Mouse (Mus musculus): ENCODE measurements around the gene Bicd2. TPM values are rescaled to one million over a fixed set of nuclear protein-coding genes. Genes with fewer than 3 reads are reported as not detected.
A peak's percentile ranks its signal among the peaks of the same experiment; 100 is the strongest.
"Not testable (repeated sequence)": the region's sequence is repeated elsewhere in the genome, so short reads cannot be mapped to it uniquely, and the experiment has no call there.

Gene Bicd2
- polyA plus RNA-seq, 1 experiment from 2014 or later, result 28.3 TPM

GRCm38 (mm10) chr13:49367657-49368440, 26.5 kb downstream of the Bicd2 start:
- H3K4me1 ChIP-seq, result peaks cover 24% of the 10 kb centered on the region
- H3K9me3 ChIP-seq (replicated peaks), result no peaks in the 10 kb centered on the region
- H3K36me3 ChIP-seq, result peaks cover 29% of the 10 kb centered on the region
- no peak overlapping the region for H3K27ac ChIP-seq (replicated peaks)
- H3K4me2 ChIP-seq, result no peak overlapping the region
- no peak overlapping the region for H3K9ac ChIP-seq (replicated peaks)
- no peaks in the 10 kb centered on the region for H3K27me3 ChIP-seq (replicated peaks)
- WGBS, result 85% methylated on average over 4 of the region's 4 CpGs
- ATAC-seq (ENCODE audit: low FRiP score), result no peak
- no peak overlapping the region for H3K4me3 ChIP-seq (replicated peaks)

- no peak overlapping the region for H3K4me2 ChIP-seq
- no peak overlapping the region for H3K27ac ChIP-seq (replicated peaks)
- no peak for ATAC-seq (ENCODE audit: low FRiP score)
- no peaks in the 10 kb centered on the region for H3K9me3 ChIP-seq (replicated peaks)
- WGBS, result 95% methylated on average over 10 of the region's 10 CpGs
- no peak overlapping the region for H3K9ac ChIP-seq (replicated peaks)
- H3K36me3 ChIP-seq, result peaks cover 29% of the 10 kb centered on the region
- H3K4me3 ChIP-seq (replicated peaks), result no peak overlapping the region
- H3K27me3 ChIP-seq (replicated peaks), result no peaks in the 10 kb centered on the region
- H3K4me1 ChIP-seq, result peaks cover 17% of the 10 kb centered on the region
These were observed 28.0 kb downstream of the Bicd2 start for GRCm38 (mm10) chr13:49369404-49369803.

GRCm38 (mm10) chr13:49370216-49370615, 28.8 kb downstream of the Bicd2 start:
- not testable (repeated sequence) for H3K9ac ChIP-seq (replicated peaks); H3K9me3 ChIP-seq (replicated peaks); H3K4me3 ChIP-seq (replicated peaks); H3K27ac ChIP-seq (replicated peaks); H3K4me2 ChIP-seq; H3K27me3 ChIP-seq (replicated peaks); ATAC-seq (ENCODE audit: low FRiP score)
- Histone ChIP-seq H3K36me3 (peaks cover 30% of the 10 kb centered on the region), H3K4me1 (peaks cover 14% of the 10 kb centered on the region)
- 85% methylated on average over 6 of the region's 6 CpGs for WGBS

GRCm38 (mm10) chr13:49370916-49371315, 29.5 kb downstream of the Bicd2 start:
- not testable (repeated sequence) for ATAC-seq (ENCODE audit: low FRiP score); H3K27me3 ChIP-seq (replicated peaks); H3K9ac ChIP-seq (replicated peaks); H3K9me3 ChIP-seq (replicated peaks); H3K4me2 ChIP-seq; H3K4me3 ChIP-seq (replicated peaks)
- 85% methylated on average over 5 of the region's 5 CpGs for WGBS
- peaks cover 32% of the 10 kb centered on the region for H3K36me3 ChIP-seq
- H3K27ac ChIP-seq (replicated peaks), result peak overlapping the region; percentile 65; the same call in 1 of the 2 replicates
- H3K4me1 ChIP-seq, result peaks cover 11% of the 10 kb centered on the region; the same call in 1 of the 2 replicates

GRCm38 (mm10) chr13:49371428-49371899, 30.1 kb downstream of the Bicd2 start:
- Histone ChIP-seq H3K9me3 (replicated peaks) (no peaks in the 10 kb centered on the region), H3K9ac (replicated peaks) (no peak overlapping the region), H3K4me1 (peaks cover 7% of the 10 kb centered on the region; the same call in 1 of the 2 replicates), H3K27me3 (replicated peaks) (no peaks in the 10 kb centered on the region), H3K27ac (replicated peaks) (peak overlapping the region; percentile 65; the same call in 1 of the 2 replicates), H3K4me2 (no peak overlapping the region), H3K4me3 (replicated peaks) (no peak overlapping the region), H3K36me3 (peaks cover 37% of the 10 kb centered on the region)
- 33% methylated on average over 3 of the region's 3 CpGs for WGBS
- ATAC-seq (ENCODE audit: low FRiP score), result peak; percentile 55

- Histone ChIP-seq H3K4me2 (no peak overlapping the region), H3K36me3 (peaks cover 48% of the 10 kb centered on the region), H3K9me3 (replicated peaks) (no peaks in the 10 kb centered on the region), H3K27me3 (replicated peaks) (no peaks in the 10 kb centered on the region), H3K4me3 (replicated peaks) (no peak overlapping the region), H3K27ac (replicated peaks) (peak overlapping the region; percentile 65; the same call in 1 of the 2 replicates), H3K4me1 (peaks cover 7% of the 10 kb centered on the region; the same call in 1 of the 2 replicates), H3K9ac (replicated peaks) (no peak overlapping the region)
- WGBS, result 92% methylated on average over 9 of the region's 9 CpGs
- no peak for ATAC-seq (ENCODE audit: low FRiP score)
These were observed 31.1 kb downstream of the Bicd2 start for GRCm38 (mm10) chr13:49372370-49373060.

- H3K4me2 ChIP-seq, result no peak overlapping the region
- no peak overlapping the region for H3K9ac ChIP-seq (replicated peaks)
- H3K4me1 ChIP-seq, result peaks cover 7% of the 10 kb centered on the region; the same call in 1 of the 2 replicates
- no peak overlapping the region for H3K27ac ChIP-seq (replicated peaks)
- ATAC-seq (ENCODE audit: low FRiP score), result no peak
- no peaks in the 10 kb centered on the region for H3K27me3 ChIP-seq (replicated peaks)
- no peaks in the 10 kb centered on the region for H3K9me3 ChIP-seq (replicated peaks)
- no peak overlapping the region for H3K4me3 ChIP-seq (replicated peaks)
- H3K36me3 ChIP-seq, result peaks cover 64% of the 10 kb centered on the region
- 47% methylated on average over 6 of the region's 6 CpGs for WGBS
These were observed 32.9 kb downstream of the Bicd2 start for GRCm38 (mm10) chr13:49374304-49374703.

- Histone ChIP-seq H3K4me1 (peaks cover 7% of the 10 kb centered on the region; the same call in 1 of the 2 replicates), H3K9me3 (replicated peaks) (no peaks in the 10 kb centered on the region), H3K36me3 (peaks cover 64% of the 10 kb centered on the region), H3K27me3 (replicated peaks) (no peaks in the 10 kb centered on the region), H3K4me3 (replicated peaks) (no peak overlapping the region), H3K4me2 (no peak overlapping the region), H3K9ac (replicated peaks) (no peak overlapping the region), H3K27ac (replicated peaks) (no peak overlapping the region)
- ATAC-seq (ENCODE audit: low FRiP score), result no peak
- 78% methylated on average over 6 of the region's 6 CpGs for WGBS
These were observed 33.3 kb downstream of the Bicd2 start for GRCm38 (mm10) chr13:49374730-49375129.

GRCm38 (mm10) chr13:49377608-49378007, 36.2 kb downstream of the Bicd2 start:
- WGBS, result 84% methylated on average over 6 of the region's 6 CpGs
- Histone ChIP-seq H3K9me3 (replicated peaks) (no peaks in the 10 kb centered on the region), H3K4me3 (replicated peaks) (no peak overlapping the region), H3K27ac (replicated peaks) (no peak overlapping the region), H3K9ac (replicated peaks) (no peak overlapping the region), H3K27me3 (replicated peaks) (no peaks in the 10 kb centered on the region), H3K36me3 (peaks cover 70% of the 10 kb centered on the region), H3K4me2 (no peak overlapping the region), H3K4me1 (0 out of 2 replicates have a peak, but pooled peaks cover 2% of the 10 kb centered on the region)
- no peak for ATAC-seq (ENCODE audit: low FRiP score)

GRCm38 (mm10) chr13:49379301-49379700, 37.9 kb downstream of the Bicd2 start:
- 97% methylated on average over 20 of the region's 20 CpGs for WGBS
- no peak for ATAC-seq (ENCODE audit: low FRiP score)

GRCm38 (mm10) chr13:49381230-49381629, 39.8 kb downstream of the Bicd2 start:
- 25% methylated on average over 3 of the region's 3 CpGs for WGBS
- H3K27ac ChIP-seq (replicated peaks), result 0 out of 2 replicates have a peak overlapping the region, but pooled peaks have one; percentile 11
- ATAC-seq (ENCODE audit: low FRiP score), result 0 out of 2 replicates have a peak, but pooled peaks have one; percentile 45
- no peaks in the 10 kb centered on the region for H3K4me1 ChIP-seq
- no peak overlapping the region for H3K4me3 ChIP-seq (replicated peaks)
- H3K9me3 ChIP-seq (replicated peaks), result no peaks in the 10 kb centered on the region
- H3K36me3 ChIP-seq, result peaks cover 92% of the 10 kb centered on the region
- H3K27me3 ChIP-seq (replicated peaks), result no peaks in the 10 kb centered on the region
- H3K4me2 ChIP-seq, result no peak overlapping the region
- H3K9ac ChIP-seq (replicated peaks), result no peak overlapping the region

More at GRCm38 (mm10) chr13:49379301-49379700, 37.9 kb downstream of the Bicd2 start:
- no peaks in the 10 kb centered on the region for H3K9me3 ChIP-seq (replicated peaks)
- H3K9ac ChIP-seq (replicated peaks), result no peak overlapping the region
- H3K4me2 ChIP-seq, result no peak overlapping the region
- H3K4me1 ChIP-seq, result no peaks in the 10 kb centered on the region
- peaks cover 87% of the 10 kb centered on the region for H3K36me3 ChIP-seq
- H3K4me3 ChIP-seq (replicated peaks), result no peak overlapping the region
- no peak overlapping the region for H3K27ac ChIP-seq (replicated peaks)
- H3K27me3 ChIP-seq (replicated peaks), result no peaks in the 10 kb centered on the region
